Mouse (Mus musculus) liver, postnatal 0 days (tissue): ENCODE data around the gene Ndufa7. TPM values are rescaled to one million over a fixed set of nuclear protein-coding genes. Genes with fewer than 3 reads are reported as not detected.

Source experiments
- ATAC-seq: fragments of 200-750 bp; cut with Nextera tagmentation; 2 replicates; pipeline ENCODE4 v1.8.0; 2017; ENCODE audit warnings: mild to moderate bottlenecking, moderate library complexity
- DNase-seq: peaks from one replicate; pipeline ENCODE4 v3.0.0-alpha.2; 2016
- H3K27ac ChIP-seq: fragments of 300-500 bp; sonication (generic); 2 replicates; pipeline ENCODE4 v1.5.1; 2014; ENCODE audit warnings: antibody characterized with exemption, moderate library complexity, mild to moderate bottlenecking, low read depth
- H3K27me3 ChIP-seq: fragments of 300-500 bp; sonication (generic); 2 replicates; pipeline ENCODE4 v1.6.1; 2014; ENCODE audit warnings: low read length, control low read depth, mixed read lengths; ENCODE audit not compliant: insufficient read depth
- H3K36me3 ChIP-seq: fragments of 300-500 bp; sonication (generic); replicated peaks from 2 replicates; pipeline ENCODE4 v1.6.1; 2014; ENCODE audit warnings: mild to moderate bottlenecking, control low read depth, low read length, moderate library complexity, mixed read lengths; ENCODE audit not compliant: insufficient read depth
- H3K4me1 ChIP-seq: fragments of 300-500 bp; sonication (generic); 2 replicates; pipeline ENCODE4 v1.6.1; 2014; ENCODE audit warnings: antibody characterized with exemption, mild to moderate bottlenecking, control low read depth; ENCODE audit not compliant: insufficient read depth
- H3K4me2 ChIP-seq: fragments of 300-500 bp; sonication (generic); 2 replicates; pipeline ENCODE4 v1.6.1; 2014; ENCODE audit warnings: low read depth, mild to moderate bottlenecking, low read length, moderate library complexity, mixed read lengths
- H3K4me3 ChIP-seq: fragments of 300-500 bp; sonication (generic); 2 replicates; pipeline ENCODE4 v1.5.1; 2014; ENCODE audit warnings: low read depth, low read length
- H3K9ac ChIP-seq: fragments of 300-500 bp; sonication (generic); replicated peaks from 2 replicates; pipeline ENCODE4 v1.6.1; 2014; ENCODE audit warnings: mild to moderate bottlenecking, moderate library complexity
- H3K9me3 ChIP-seq: fragments of 300-500 bp; sonication (generic); 2 replicates; pipeline ENCODE4 v1.6.1; 2016; ENCODE audit warnings: mild to moderate bottlenecking, control low read depth, low read length, mixed read lengths
- CTCF ChIP-seq: sonication (generic); IDR thresholded peaks from 2 replicates; pipeline ENCODE4 v1.5.1; 2016; ENCODE audit warnings: antibody characterized with exemption, low read depth
- EP300 ChIP-seq: IDR thresholded peaks from 2 replicates; pipeline ENCODE4 v1.6.1; 2016; ENCODE audit warnings: antibody characterized with exemption, low read depth, mild to moderate bottlenecking
- WGBS: fragments of 180-500 bp; shearing (Covaris S2); extraction: QIAGEN DNeasy Blood & Tissue Kit; methylation state at CpG from one replicate; pipeline ENCODE4 v1.1.7; 2014; ENCODE audit not compliant: insufficient replicate concordance; 5-methylcytosine and 5-hydroxymethylcytosine counted together
- polyA plus RNA-seq: library from polyadenylated mRNA; unstranded; fragments of >200 nt; fragmentation: Nextera tagmentation; extraction: Ambion mirVana; gene quantifications from 2 replicates; pipeline ENCODE4 v1.2.1, GENCODE M21; 2015

Ndufa7 gene
- 379 and 389 TPM in 2 replicates for polyA plus RNA-seq

DNA sequence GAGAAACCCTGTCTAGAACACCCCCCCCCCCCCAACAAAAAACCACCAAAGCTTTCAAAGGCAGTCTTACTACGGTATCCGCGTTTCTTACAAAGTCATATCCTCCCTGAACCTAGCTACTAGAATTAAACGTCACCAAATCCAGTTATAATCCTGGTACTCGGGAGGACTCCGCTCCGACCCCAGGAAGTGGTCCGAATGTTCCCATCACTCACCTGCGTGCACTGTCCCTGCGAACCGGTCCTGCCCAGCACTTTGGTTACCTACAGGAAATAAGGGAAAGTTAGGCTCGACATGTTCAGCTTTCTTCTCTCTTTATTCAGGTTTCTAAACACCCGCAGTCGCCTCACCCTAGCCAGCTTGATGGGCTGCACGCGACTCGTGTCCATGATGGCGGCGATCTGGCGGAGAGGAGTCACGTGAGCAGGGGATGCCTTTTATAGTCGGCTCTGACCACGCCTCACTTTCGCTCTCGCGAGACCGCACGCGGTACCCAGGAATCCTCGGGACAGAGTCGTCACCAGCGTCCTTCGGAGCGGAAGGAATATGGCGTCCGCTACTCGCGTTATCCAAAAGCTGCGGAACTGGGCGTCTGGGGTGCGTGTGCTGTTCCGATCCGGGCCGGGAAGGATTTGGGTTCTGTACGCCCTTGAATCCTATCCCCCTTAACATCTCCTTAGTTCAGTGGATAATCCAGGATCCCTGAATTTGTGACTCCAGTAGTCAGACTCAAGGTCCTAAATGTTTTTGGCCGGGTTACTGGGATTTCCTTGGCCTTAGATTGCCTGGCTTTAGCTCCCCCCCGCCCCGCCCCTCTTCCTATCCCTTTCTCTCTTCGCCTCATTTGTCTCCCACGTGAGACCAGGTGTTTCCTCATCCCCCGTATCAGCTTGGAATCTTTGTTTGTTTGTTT lies at the start of gene Ndufa7, which contains the start of gene Rps28:
Gene Ndufa7, plus strand, starts transcription at position 489 of the 913 bp plus-strand sequence.
Gene Rps28, minus strand, starts transcription at position 479 of the 913 bp plus-strand sequence.
- peak within 1 kb of the TSS; percentile 87 for H3K9ac ChIP-seq
- H3K4me1 ChIP-seq: peaks cover 23% of the 10 kb centered on the region
- peak within 1 kb of the TSS; percentile 83 for H3K4me3 ChIP-seq
- ATAC-seq (peak; percentile 90), DNase-seq (peak; percentile 99)
- H3K4me2 ChIP-seq: peak within 1 kb of the TSS; percentile 87
- H3K27me3 ChIP-seq: no peaks in the 10 kb centered on the region
- TF ChIP-seq EP300 (peak; percentile 88), CTCF (no peak)
- H3K9me3 ChIP-seq: no peaks in the 10 kb centered on the region
- WGBS: under 1% methylated on average over 51 of the region's 51 CpGs
- peak within 1 kb of the TSS; percentile 88 for H3K27ac ChIP-seq
- peaks cover 24% of the 10 kb centered on the region for H3K36me3 ChIP-seq

GRCm38 (mm10) chr17:33774573-33775155 lies 49.7 kb upstream of the Ndufa7 start:
- H3K4me1 ChIP-seq: peaks cover 20% of the 10 kb centered on the region
- no peak overlapping the region for H3K4me3 ChIP-seq
- H3K9ac ChIP-seq: no peak overlapping the region
- peak; percentile 94 for TF ChIP-seq EP300
- no peak for TF ChIP-seq CTCF
- H3K27me3 ChIP-seq: no peaks in the 10 kb centered on the region
- H3K27ac ChIP-seq: peak overlapping the region; percentile 90
- DNase-seq (no peak), ATAC-seq (peak; percentile 59)
- H3K36me3 ChIP-seq: peaks cover 34% of the 10 kb centered on the region
- 71% methylated on average over 8 of the region's 8 CpGs for WGBS
- H3K9me3 ChIP-seq: no peaks in the 10 kb centered on the region
- no peak overlapping the region for H3K4me2 ChIP-seq

DNA sequence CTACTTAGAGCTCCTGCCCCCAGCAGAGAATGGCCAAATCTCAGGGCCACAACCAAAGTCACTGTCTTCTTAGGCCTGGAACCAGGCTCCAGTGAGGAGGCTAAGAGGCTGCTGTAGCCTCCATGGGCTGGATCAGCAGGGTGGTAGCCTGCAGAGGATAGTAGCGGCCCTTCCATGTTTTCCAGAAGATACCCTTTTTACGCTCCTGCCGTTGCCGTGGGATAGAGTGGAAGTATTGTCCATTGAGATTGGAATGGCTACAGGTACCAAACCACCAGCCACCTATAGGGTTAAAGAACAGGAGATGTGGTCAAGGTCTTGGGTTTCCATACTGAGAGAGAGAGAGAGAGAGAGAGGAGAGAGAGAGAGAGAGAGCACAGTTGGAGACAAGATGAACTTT lies 49.1 kb upstream of the Ndufa7 start:
- DNase-seq (no peak), ATAC-seq (no peak)
- Histone ChIP-seq H3K27ac (peak overlapping the region; percentile 90), H3K9ac (no peak overlapping the region), H3K36me3 (peaks cover 34% of the 10 kb centered on the region), H3K4me3 (no peak overlapping the region), H3K9me3 (no peaks in the 10 kb centered on the region), H3K27me3 (no peaks in the 10 kb centered on the region), H3K4me1 (peaks cover 26% of the 10 kb centered on the region), H3K4me2 (no peak overlapping the region)
- 88% methylated on average over 4 of the region's 4 CpGs for WGBS
- no peak for TF ChIP-seq CTCF
- no peak for TF ChIP-seq EP300

DNA sequence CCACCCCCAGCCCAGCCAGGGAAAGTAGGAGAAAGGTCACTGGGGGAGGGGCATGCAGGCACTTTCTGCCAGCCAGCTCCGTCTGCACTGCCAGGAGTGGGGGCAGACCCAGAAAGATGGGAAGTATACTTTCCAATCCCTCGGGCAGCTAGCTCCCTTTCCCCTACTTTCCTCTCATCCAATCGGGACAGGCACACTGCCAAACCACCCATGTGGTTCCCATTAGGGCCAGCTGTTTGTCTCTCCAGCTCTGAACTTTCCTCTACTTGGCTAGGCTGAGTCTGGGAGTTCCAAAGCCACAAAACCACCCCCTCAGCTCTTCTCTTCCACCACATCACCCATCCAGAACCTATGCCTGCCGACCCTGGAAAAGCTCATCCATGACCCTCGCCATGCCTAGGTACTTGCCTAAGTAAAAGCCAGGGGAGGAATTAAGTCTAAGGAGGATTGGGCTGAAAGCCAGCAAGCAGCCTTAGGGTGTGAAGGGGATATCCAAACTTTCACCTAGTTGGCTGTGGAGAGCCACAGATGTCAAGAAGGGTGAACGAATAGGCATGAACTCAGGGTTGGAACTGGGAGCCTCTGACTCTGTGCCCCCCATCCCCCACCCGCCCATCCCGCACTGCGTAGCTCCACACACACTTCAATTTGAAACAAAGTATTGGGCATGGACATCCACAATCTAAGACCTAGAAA lies 45.0 kb upstream of the Ndufa7 start:
- peak; percentile 82 for TF ChIP-seq EP300
- no peak for TF ChIP-seq CTCF
- peak overlapping the region; percentile 65 for H3K4me3 ChIP-seq
- peaks cover 58% of the 10 kb centered on the region for H3K4me1 ChIP-seq
- 46% methylated on average over 9 of the region's 9 CpGs for WGBS
- peak overlapping the region; percentile 77 for H3K9ac ChIP-seq
- H3K36me3 ChIP-seq: peaks cover 34% of the 10 kb centered on the region
- H3K4me2 ChIP-seq: peak overlapping the region; percentile 91
- peak; percentile 75 for ATAC-seq
- no peaks in the 10 kb centered on the region for H3K9me3 ChIP-seq
- H3K27me3 ChIP-seq: no peaks in the 10 kb centered on the region
- H3K27ac ChIP-seq: peak overlapping the region; percentile 96
- peak; percentile 82 for DNase-seq

- TF ChIP-seq CTCF (no peak), EP300 (no peak)
- Histone ChIP-seq H3K27ac (peak overlapping the region; percentile 96), H3K4me1 (peaks cover 58% of the 10 kb centered on the region), H3K27me3 (no peaks in the 10 kb centered on the region), H3K4me3 (peak overlapping the region; percentile 65), H3K36me3 (peaks cover 32% of the 10 kb centered on the region), H3K9me3 (no peaks in the 10 kb centered on the region), H3K9ac (peak overlapping the region; percentile 77), H3K4me2 (peak overlapping the region; percentile 91)
- WGBS: 64% methylated on average over 5 of the region's 5 CpGs
- ATAC-seq (no peak), DNase-seq (no peak)
These were observed 44.4 kb upstream of the Ndufa7 start for GRCm38 (mm10) chr17:33779967-33780295.

DNA sequence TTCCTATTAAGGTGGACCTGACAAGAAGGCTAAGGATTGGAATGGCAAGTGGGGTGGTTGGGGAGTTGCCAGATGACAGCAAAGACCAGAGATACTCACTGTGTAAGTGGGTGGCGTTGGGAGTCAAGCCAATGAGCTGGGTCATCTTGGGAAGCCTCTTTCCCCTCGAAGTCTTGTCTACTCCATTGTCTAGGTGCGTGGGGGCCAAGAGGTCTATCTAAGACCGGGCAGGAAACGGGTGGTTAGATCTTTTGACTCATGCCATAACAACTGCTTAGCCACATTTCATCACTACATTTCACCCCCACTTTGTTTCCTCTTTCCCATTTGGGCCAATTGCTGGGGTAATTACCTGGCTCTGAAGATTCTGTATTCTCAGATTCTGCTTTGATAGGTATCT lies 43.9 kb upstream of the Ndufa7 start:
- peak overlapping the region; percentile 77 for H3K9ac ChIP-seq

More for the DNA sequence above, 43.9 kb upstream of the Ndufa7 start:
- H3K27ac ChIP-seq: peak overlapping the region; percentile 96
- WGBS: 21% methylated on average over 5 of the region's 5 CpGs
- peak overlapping the region; percentile 91 for H3K4me2 ChIP-seq
- peaks cover 29% of the 10 kb centered on the region for H3K36me3 ChIP-seq
- TF ChIP-seq EP300 (no peak), CTCF (no peak)
- H3K4me1 ChIP-seq: peaks cover 58% of the 10 kb centered on the region
- no peak for DNase-seq
- H3K27me3 ChIP-seq: no peaks in the 10 kb centered on the region
- no peak for ATAC-seq
- no peaks in the 10 kb centered on the region for H3K9me3 ChIP-seq
- peak overlapping the region; percentile 65 for H3K4me3 ChIP-seq
